Mouse (Mus musculus) ovary, postnatal 36 days (tissue): ENCODE results near the gene Mapkapk2.
A peak's percentile ranks its signal among the peaks of the same experiment; 100 is the strongest.

Experiments
- DNase-seq: peaks from one replicate; pipeline ENCODE4 v3.0.0; 2022; ENCODE audit warnings: low spot score, mixed read lengths

Gene Mapkapk2

GRCm38 (mm10) chr1:131110525-131111106 lies 13.0 kb upstream of the Mapkapk2 start:
- no peak for DNase-seq

GRCm38 (mm10) chr1:131107575-131108308 lies 10.1 kb upstream of the Mapkapk2 start:
- no peak for DNase-seq

GRCm38 (mm10) chr1:131103776-131104424 lies 6.3 kb upstream of the Mapkapk2 start:
- no peak for DNase-seq

- DNase-seq, result no peak
Measured at GRCm38 (mm10) chr1:131100808-131101207, 3.2 kb upstream of the Mapkapk2 start.

- peak; percentile 71 for DNase-seq
Measured at GRCm38 (mm10) chr1:131096803-131097699, 575 bp downstream of the Mapkapk2 start.

- DNase-seq, result no peak
Measured at GRCm38 (mm10) chr1:131096132-131096695, 1.4 kb downstream of the Mapkapk2 start.

GRCm38 (mm10) chr1:131095574-131095973 lies 2.1 kb downstream of the Mapkapk2 start:
- no peak for DNase-seq

GRCm38 (mm10) chr1:131093889-131094288 lies 3.7 kb downstream of the Mapkapk2 start:
- DNase-seq, result no peak

GRCm38 (mm10) chr1:131092846-131093245 lies 4.8 kb downstream of the Mapkapk2 start:
- no peak for DNase-seq

GRCm38 (mm10) chr1:131092173-131092572 lies 5.5 kb downstream of the Mapkapk2 start:
- no peak for DNase-seq

GRCm38 (mm10) chr1:131091481-131091880 lies 6.1 kb downstream of the Mapkapk2 start:
- no peak for DNase-seq

GRCm38 (mm10) chr1:131090877-131091276 lies 6.7 kb downstream of the Mapkapk2 start:
- no peak for DNase-seq

GRCm38 (mm10) chr1:131090261-131090660 lies 7.4 kb downstream of the Mapkapk2 start:
- DNase-seq, result no peak

- DNase-seq, result no peak
Measured at GRCm38 (mm10) chr1:131089525-131090127, 8.0 kb downstream of the Mapkapk2 start.

GRCm38 (mm10) chr1:131088547-131088946 lies 9.1 kb downstream of the Mapkapk2 start:
- DNase-seq, result no peak

GRCm38 (mm10) chr1:131086907-131087306 lies 10.7 kb downstream of the Mapkapk2 start:
- no peak for DNase-seq

GRCm38 (mm10) chr1:131085957-131086739 lies 11.5 kb downstream of the Mapkapk2 start:
- DNase-seq, result no peak

GRCm38 (mm10) chr1:131085272-131085671 lies 12.4 kb downstream of the Mapkapk2 start:
- no peak for DNase-seq

GRCm38 (mm10) chr1:131084289-131084688 lies 13.3 kb downstream of the Mapkapk2 start:
- peak; percentile 47 for DNase-seq

GRCm38 (mm10) chr1:131083609-131084008 lies 14.0 kb downstream of the Mapkapk2 start:
- DNase-seq, result no peak

GRCm38 (mm10) chr1:131083122-131083521 lies 14.5 kb downstream of the Mapkapk2 start:
- DNase-seq, result no peak
